Mouse (Mus musculus) forebrain, embryonic 13.5 days (tissue): Measurements from ENCODE around the gene Npepps. TPM values are rescaled to one million over a fixed set of nuclear protein-coding genes. Genes with fewer than 3 reads are reported as not detected.
"Not testable (repeated sequence)": the region's sequence is repeated elsewhere in the genome, so short reads cannot be mapped to it uniquely, and the experiment has no call there.

Experiments
- ATAC-seq: fragments of 200-750 bp; cut with Nextera tagmentation; 2 replicates; pipeline ENCODE4 v1.8.0; 2017
- H3K27ac ChIP-seq: fragments of 300-500 bp; sonication (generic); 2 replicates; pipeline ENCODE4 v1.5.1; 2015; ENCODE audit warnings: inconsistent platforms, mild to moderate bottlenecking, moderate library complexity
- H3K27me3 ChIP-seq: fragments of 300-500 bp; sonication (generic); 2 replicates; pipeline ENCODE4 v1.6.1; 2015; ENCODE audit warnings: mild to moderate bottlenecking, inconsistent platforms
- H3K36me3 ChIP-seq: fragments of 300-500 bp; sonication (generic); 2 replicates; pipeline ENCODE4 v1.6.1; 2015; ENCODE audit warnings: mild to moderate bottlenecking, inconsistent platforms; ENCODE audit not compliant: poor library complexity, severe bottlenecking
- H3K4me1 ChIP-seq: fragments of 300-500 bp; sonication (generic); 2 replicates; pipeline ENCODE4 v1.6.1; 2015; ENCODE audit warnings: inconsistent platforms
- H3K4me2 ChIP-seq: fragments of 300-500 bp; sonication (generic); 2 replicates; pipeline ENCODE4 v1.6.1; 2015; ENCODE audit warnings: inconsistent platforms, mild to moderate bottlenecking, moderate library complexity
- H3K4me3 ChIP-seq: fragments of 300-500 bp; sonication (generic); 2 replicates; pipeline ENCODE4 v1.5.1; 2015; ENCODE audit warnings: mild to moderate bottlenecking, inconsistent platforms
- H3K9ac ChIP-seq: fragments of 300-500 bp; sonication (generic); 2 replicates; pipeline ENCODE4 v1.6.1; 2015; ENCODE audit warnings: mild to moderate bottlenecking, inconsistent platforms
- H3K9me3 ChIP-seq: fragments of 300-500 bp; sonication (generic); replicated peaks from 2 replicates; pipeline ENCODE4 v1.6.1; 2016; ENCODE audit warnings: inconsistent platforms
- WGBS: fragments of 180-500 bp; shearing (Covaris S2); methylation state at CpG from one replicate; pipeline ENCODE4 v1.1.7; 2015; 5-methylcytosine and 5-hydroxymethylcytosine counted together
- polyA plus RNA-seq: library from polyadenylated mRNA; unstranded; fragments of >200 nt; fragmentation: Nextera tagmentation; extraction: Ambion mirVana; gene quantifications from 2 replicates; pipeline ENCODE4 v1.2.1, GENCODE M21; 2015

The Npepps gene
- 131 and 140 TPM in 2 replicates for polyA plus RNA-seq

- Histone ChIP-seq H3K4me3 (peak within 1 kb of the TSS; percentile 91), H3K27me3 (no peaks in the 10 kb centered on the region), H3K4me1 (peaks cover 24% of the 10 kb centered on the region), H3K27ac (peak within 1 kb of the TSS; percentile 99), H3K36me3 (no peaks in the 10 kb centered on the region), H3K9ac (peak within 1 kb of the TSS; percentile 98), H3K4me2 (peak within 1 kb of the TSS; percentile 83), H3K9me3 (no peaks in the 10 kb centered on the region)
- under 1% methylated on average over 53 of the region's 83 CpGs for WGBS
- peak; percentile 81 for ATAC-seq
These were observed at the start of gene Npepps for GRCm38 (mm10) chr11:97280216-97280861. Npepps (minus strand) TSS chr11:97280638.

GRCm38 (mm10) chr11:97328148-97328547, 47.7 kb upstream of the Npepps start:
- 0 out of 2 replicates have a peak, but pooled peaks have one; percentile 24 for ATAC-seq
- 24% methylated on average over 9 of the region's 9 CpGs for WGBS
- peaks cover 77% of the 10 kb centered on the region for H3K36me3 ChIP-seq

DNA sequence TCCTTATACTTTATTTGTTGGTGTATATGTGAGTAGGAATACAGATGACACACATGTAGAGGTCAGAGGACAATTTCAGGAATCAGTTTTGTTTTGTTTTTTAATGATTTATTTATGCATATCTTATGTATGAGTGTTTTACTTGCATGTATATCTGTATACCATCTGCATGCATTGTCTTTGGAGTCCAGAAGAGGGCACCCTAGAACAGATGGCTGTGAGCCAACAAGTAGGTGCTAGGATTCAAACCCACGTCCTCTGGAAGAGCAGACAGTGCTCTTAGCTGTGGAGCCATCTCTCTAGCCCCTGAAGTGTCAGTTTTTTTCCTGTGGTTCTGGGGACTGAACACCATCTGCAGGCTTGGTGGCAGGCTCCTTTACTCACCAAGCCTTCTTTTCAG, 44.8 kb upstream of the Npepps start:
- Histone ChIP-seq H3K4me2 (no peak overlapping the region), H3K27me3 (no peaks in the 10 kb centered on the region), H3K9ac (no peak overlapping the region), H3K4me3 (no peak overlapping the region), H3K27ac (no peak overlapping the region), H3K36me3 (peaks cover 82% of the 10 kb centered on the region), H3K9me3 (no peaks in the 10 kb centered on the region), H3K4me1 (no peaks in the 10 kb centered on the region)
- no peak for ATAC-seq
- 74% methylated on average over 1 of the region's 1 CpGs for WGBS

More at GRCm38 (mm10) chr11:97328148-97328547, 47.7 kb upstream of the Npepps start:
- Histone ChIP-seq H3K9me3 (no peaks in the 10 kb centered on the region), H3K9ac (no peak overlapping the region), H3K4me3 (no peak overlapping the region), H3K27ac (no peak overlapping the region), H3K4me2 (no peak overlapping the region), H3K4me1 (no peaks in the 10 kb centered on the region), H3K27me3 (no peaks in the 10 kb centered on the region)

GRCm38 (mm10) chr11:97321894-97322600, 41.6 kb upstream of the Npepps start:
- H3K9ac ChIP-seq, H3K4me3 ChIP-seq, H3K9me3 ChIP-seq, H3K4me1 ChIP-seq, ATAC-seq, H3K4me2 ChIP-seq, H3K27ac ChIP-seq, H3K27me3 ChIP-seq: not testable (repeated sequence)
- WGBS: 81% methylated on average over 8 of the region's 8 CpGs
- peaks cover 63% of the 10 kb centered on the region for H3K36me3 ChIP-seq

DNA sequence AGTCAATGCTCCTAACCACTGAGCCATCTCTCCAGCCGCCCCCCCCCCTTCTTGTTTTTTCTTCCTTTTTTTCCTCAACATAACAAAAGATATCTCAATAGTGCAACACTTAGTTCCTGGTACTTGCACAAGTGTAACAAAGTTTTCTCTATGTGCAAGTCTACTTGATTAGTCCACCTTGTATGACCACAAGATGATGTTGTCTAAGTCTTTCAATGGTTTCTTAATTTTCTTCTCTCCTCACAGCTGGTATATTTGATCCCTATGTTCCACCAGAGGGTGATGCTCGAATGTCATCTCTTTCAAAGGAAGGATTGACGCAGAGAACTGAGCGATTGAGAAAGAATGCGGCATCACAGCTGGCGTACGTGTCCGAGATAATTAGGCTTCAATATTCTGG, 40.8 kb upstream of the Npepps start:
- Histone ChIP-seq H3K9ac (no peak overlapping the region), H3K36me3 (peaks cover 54% of the 10 kb centered on the region), H3K4me2 (no peak overlapping the region), H3K4me3 (no peak overlapping the region), H3K27ac (no peak overlapping the region), H3K4me1 (peaks cover 7% of the 10 kb centered on the region), H3K27me3 (no peaks in the 10 kb centered on the region), H3K9me3 (no peaks in the 10 kb centered on the region)
- no peak for ATAC-seq
- 93% methylated on average over 8 of the region's 8 CpGs for WGBS

DNA sequence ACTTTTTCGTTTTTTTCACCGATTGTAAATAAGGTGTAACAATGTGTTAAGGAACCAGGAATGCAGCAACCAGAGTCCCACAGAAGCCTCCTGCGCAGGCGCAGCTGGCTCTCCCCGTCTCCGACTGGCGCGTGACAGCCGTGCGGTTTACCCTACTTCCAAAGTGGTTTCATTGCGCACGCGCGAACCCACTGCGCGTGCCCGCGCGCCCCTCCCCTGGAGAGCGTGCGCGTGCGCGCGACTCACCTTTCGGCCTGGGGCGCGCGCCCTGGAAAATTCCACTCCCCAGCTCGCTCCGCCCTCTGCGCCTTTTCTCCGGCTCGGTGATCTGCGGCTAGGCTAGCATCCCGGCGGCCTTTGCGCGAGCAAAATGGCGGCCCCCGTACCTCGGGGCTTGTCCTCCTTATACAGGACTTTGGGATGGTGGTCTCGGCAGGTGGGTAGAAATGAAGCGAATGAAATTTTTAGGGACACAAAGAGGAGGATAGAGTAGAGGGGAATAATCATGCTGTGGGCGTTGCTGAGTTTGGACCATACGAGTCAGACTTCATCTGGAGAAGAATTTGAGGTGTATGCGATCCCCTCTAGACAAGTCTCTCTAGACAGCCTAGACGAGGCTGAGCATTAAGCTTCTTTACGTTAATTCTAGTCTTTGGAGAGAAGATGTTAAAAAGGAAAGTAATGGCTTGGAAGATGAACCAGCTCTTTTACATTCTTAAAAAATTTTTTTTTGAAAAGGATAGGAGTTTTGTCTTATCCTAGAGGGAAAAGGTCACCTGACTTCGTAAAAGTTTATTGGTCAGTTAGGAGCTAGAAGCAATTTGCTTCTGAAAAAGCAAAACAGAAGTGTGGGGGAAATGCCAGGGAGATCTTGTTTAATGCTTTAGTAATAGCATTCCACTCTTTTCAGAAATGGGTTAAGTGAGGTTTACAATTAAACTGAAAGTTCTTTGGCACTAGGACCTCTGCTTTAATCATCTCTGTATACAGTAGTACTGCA, 35.4 kb upstream of the Npepps start, which contains the start of gene Mrpl45:
Mrpl45 (plus strand) TSS at position 213 of the 1,000 bp plus-strand sequence.
- peak within 1 kb of the TSS; percentile 67 for H3K9ac ChIP-seq
- peaks cover 17% of the 10 kb centered on the region for H3K4me1 ChIP-seq
- peak within 1 kb of the TSS; percentile 58 for H3K4me2 ChIP-seq
- peak within 1 kb of the TSS; percentile 28 for H3K27ac ChIP-seq
- no peaks in the 10 kb centered on the region for H3K9me3 ChIP-seq
- under 1% methylated on average over 50 of the region's 50 CpGs for WGBS
- no peaks in the 10 kb centered on the region for H3K27me3 ChIP-seq
- peak within 1 kb of the TSS; percentile 49 for H3K4me3 ChIP-seq
- H3K36me3 ChIP-seq: peaks cover 10% of the 10 kb centered on the region; the same call in 1 of the 2 replicates
- peak; percentile 96 for ATAC-seq

- no peak; the same call in 1 of the 2 replicates for ATAC-seq
- Histone ChIP-seq H3K9me3 (no peaks in the 10 kb centered on the region), H3K27me3 (no peaks in the 10 kb centered on the region), H3K9ac (no peak overlapping the region), H3K4me3 (peak overlapping the region; percentile 49), H3K36me3 (peaks cover 10% of the 10 kb centered on the region; the same call in 1 of the 2 replicates), H3K4me1 (peaks cover 25% of the 10 kb centered on the region), H3K27ac (0 out of 2 replicates have a peak overlapping the region, but pooled peaks have one; percentile 2), H3K4me2 (peak overlapping the region; percentile 58)
- 48% methylated on average over 8 of the region's 8 CpGs for WGBS
These were observed 34.5 kb upstream of the Npepps start for GRCm38 (mm10) chr11:97314751-97315503.

- H3K36me3 ChIP-seq: peaks cover 7% of the 10 kb centered on the region; the same call in 1 of the 2 replicates
- H3K27me3 ChIP-seq: no peaks in the 10 kb centered on the region
- no peak overlapping the region for H3K27ac ChIP-seq
- H3K4me3 ChIP-seq: no peak overlapping the region
- no peak for ATAC-seq
- 98% methylated on average over 3 of the region's 3 CpGs for WGBS
- peaks cover 34% of the 10 kb centered on the region for H3K4me1 ChIP-seq
- no peak overlapping the region for H3K9ac ChIP-seq
- no peaks in the 10 kb centered on the region for H3K9me3 ChIP-seq
- H3K4me2 ChIP-seq: no peak overlapping the region
These were observed 33.7 kb upstream of the Npepps start for GRCm38 (mm10) chr11:97314110-97314509.

DNA sequence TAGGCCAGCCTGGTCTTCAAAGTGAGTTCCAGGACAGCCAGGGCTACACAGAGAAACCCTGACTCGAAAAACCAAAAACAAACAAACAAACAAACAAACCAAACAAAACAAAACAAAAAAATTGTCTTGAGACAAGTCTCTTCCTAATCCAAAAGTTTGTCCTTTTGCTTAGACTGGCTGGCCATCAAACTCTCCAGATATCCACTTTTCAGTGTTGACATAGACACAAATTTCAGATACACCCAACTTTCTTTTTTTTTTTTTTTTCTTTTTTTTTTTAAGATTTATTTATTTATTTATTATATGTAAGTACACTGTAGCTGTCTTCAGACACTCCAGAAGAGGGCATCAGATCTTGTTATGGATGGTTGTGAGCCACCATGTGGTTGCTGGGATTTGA, 32.4 kb upstream of the Npepps start:
- H3K9me3 ChIP-seq: not testable (repeated sequence)
- WGBS: 80% methylated on average over 1 of the region's 1 CpGs

GRCm38 (mm10) chr11:97310895-97311631, 30.6 kb upstream of the Npepps start:
- Histone ChIP-seq H3K4me1 (peaks cover 26% of the 10 kb centered on the region), H3K4me3 (peak overlapping the region; percentile 19; the same call in 1 of the 2 replicates), H3K4me2 (peak overlapping the region; percentile 77), H3K27me3 (no peaks in the 10 kb centered on the region), H3K9me3 (no peaks in the 10 kb centered on the region), H3K9ac (peak overlapping the region; percentile 66; the same call in 1 of the 2 replicates), H3K27ac (peak overlapping the region; percentile 33; the same call in 1 of the 2 replicates), H3K36me3 (no peaks in the 10 kb centered on the region)
- no peak for ATAC-seq
- WGBS: 7% methylated on average over 18 of the region's 18 CpGs

More for the DNA sequence above, 32.4 kb upstream of the Npepps start:
- H3K27ac ChIP-seq, H3K4me3 ChIP-seq, ATAC-seq, H3K27me3 ChIP-seq, H3K9ac ChIP-seq, H3K36me3 ChIP-seq, H3K4me2 ChIP-seq: not testable (repeated sequence)
- H3K4me1 ChIP-seq: peaks cover 34% of the 10 kb centered on the region
